Mouse (Mus musculus) gastrocnemius, adult 2 months (tissue): ENCODE data around the gene Apoc3. TPM values are rescaled to one million over a fixed set of nuclear protein-coding genes. Genes with fewer than 3 reads are reported as not detected.
A peak's percentile ranks its signal among the peaks of the same experiment; 100 is the strongest.

Experiments used
- DNase-seq: peaks from one replicate; pipeline ENCODE4 v3.0.0; 2022
- H3K27ac ChIP-seq: fragments of 200-600 bp; 2 replicates; pipeline ENCODE4 v1.8.1; 2022; ENCODE audit warnings: mild to moderate bottlenecking
- H3K4me3 ChIP-seq: fragments of 200-600 bp; 2 replicates; pipeline ENCODE4 v1.8.1; 2022; ENCODE audit warnings: mild to moderate bottlenecking, moderate library complexity
- CTCF ChIP-seq: fragments of 200-600 bp; IDR thresholded peaks from 2 replicates; pipeline ENCODE4 v1.8.1; 2022; ENCODE audit warnings: antibody characterized with exemption, mild to moderate bottlenecking, moderate library complexity
- intact Hi-C: fragments of 180-260 bp; cut with DNase I; formaldehyde crosslinking; loops from one replicate; pipeline ENCODE4 v1.15.1; 2025
- long read RNA-seq, 2 experiments: library from polyadenylated mRNA; stranded (forward); transcript quantifications; one replicate each; pipeline ENCODE4 v2.0.0; 2021
- total RNA-seq, 2 experiments: library from RNA; stranded (reverse); gene quantifications; 2 replicates each; pipeline ENCODE4 v1.2.3; 2021

The Apoc3 gene
- total RNA-seq: not detected
- long read RNA-seq, experiment 1: 0 reads
- long read RNA-seq, experiment 2: 0 reads

DNA sequence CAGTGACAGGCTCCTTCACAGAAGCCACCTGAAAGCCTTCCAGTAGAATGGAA is at the start of gene Apoc3:
Gene Apoc3, minus strand, starts transcription at position 41 of the 53 bp plus-strand sequence.
- Histone ChIP-seq H3K4me3 (no peak within 1 kb of the TSS), H3K27ac (no peak within 1 kb of the TSS)
- intact Hi-C loops: no loop called here
- DNase-seq: no peak
- TF ChIP-seq CTCF: no peak

DNA sequence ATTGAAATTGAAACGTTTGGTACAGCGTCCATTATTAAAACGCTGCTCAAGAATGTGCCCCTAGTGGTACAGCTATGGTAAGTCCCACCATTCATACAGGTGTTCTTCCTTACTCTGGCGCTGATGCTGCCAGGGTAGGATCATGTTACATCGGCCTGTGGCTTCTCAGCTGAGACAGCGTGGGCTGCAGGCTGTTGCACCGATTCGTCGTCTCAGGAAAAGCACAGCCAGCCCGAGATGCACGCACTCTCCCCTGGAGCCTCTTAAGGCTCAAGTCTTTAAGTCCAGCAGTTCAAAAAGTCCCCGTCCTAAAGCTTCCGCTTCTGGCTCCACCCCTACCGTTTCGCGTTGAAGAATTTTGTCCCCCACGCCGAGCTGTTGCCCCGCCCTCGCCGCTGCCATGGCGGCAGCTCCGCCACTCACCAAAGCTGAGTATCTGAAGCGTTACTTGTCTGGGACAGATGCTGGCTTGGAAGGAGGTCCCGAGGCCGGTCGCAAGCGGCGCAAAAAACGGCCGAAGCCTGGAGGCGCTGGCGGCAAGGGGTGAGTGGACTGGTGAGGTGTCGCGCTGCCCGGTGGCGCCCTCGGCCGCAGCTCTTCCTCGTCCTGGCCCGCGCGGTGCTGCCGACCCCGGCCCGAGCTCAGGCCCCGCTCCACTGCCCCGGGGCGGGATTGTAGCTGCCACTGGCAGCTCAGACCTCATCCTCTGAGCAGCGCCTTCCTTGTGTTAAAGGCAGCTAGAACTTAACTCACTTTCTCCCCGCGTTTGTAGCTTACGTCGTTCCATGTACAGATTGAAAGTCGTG is 47.4 kb upstream of the Apoc3 start, which contains the start of gene Bud13:
Gene Bud13, plus strand, starts transcription at position 378 of the 806 bp plus-strand sequence.
- intact Hi-C loops: no loop called here
- H3K4me3 ChIP-seq: peak within 1 kb of the TSS; percentile 88
- DNase-seq: peak; percentile 94
- H3K27ac ChIP-seq: peak within 1 kb of the TSS; percentile 89
- peak; percentile 56 for TF ChIP-seq CTCF

DNA sequence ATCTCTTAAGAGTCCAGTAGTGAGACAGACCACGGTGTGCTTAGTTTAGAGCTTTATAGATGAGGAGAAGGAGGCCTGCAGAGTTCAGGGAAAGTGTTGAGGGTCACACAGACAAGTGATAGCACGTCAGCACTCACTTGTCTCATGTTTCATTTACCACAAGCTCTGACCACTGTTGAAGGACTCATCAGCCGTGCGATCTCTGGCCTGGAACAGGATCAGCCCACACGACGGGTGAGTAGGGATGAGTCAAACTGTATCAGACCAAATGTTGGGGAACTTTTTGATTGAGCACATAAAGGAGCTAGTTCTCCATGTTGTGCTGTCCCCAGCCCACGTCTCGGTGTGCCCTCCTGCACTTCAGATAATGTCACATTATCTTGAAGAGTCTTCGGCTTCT is 39.1 kb upstream of the Apoc3 start:
- peak overlapping the region; percentile 99; the same call in 1 of the 2 replicates for H3K4me3 ChIP-seq
- DNase-seq: no peak
- no peak for TF ChIP-seq CTCF
- intact Hi-C loops: no loop called here
- H3K27ac ChIP-seq: no peak overlapping the region

DNA sequence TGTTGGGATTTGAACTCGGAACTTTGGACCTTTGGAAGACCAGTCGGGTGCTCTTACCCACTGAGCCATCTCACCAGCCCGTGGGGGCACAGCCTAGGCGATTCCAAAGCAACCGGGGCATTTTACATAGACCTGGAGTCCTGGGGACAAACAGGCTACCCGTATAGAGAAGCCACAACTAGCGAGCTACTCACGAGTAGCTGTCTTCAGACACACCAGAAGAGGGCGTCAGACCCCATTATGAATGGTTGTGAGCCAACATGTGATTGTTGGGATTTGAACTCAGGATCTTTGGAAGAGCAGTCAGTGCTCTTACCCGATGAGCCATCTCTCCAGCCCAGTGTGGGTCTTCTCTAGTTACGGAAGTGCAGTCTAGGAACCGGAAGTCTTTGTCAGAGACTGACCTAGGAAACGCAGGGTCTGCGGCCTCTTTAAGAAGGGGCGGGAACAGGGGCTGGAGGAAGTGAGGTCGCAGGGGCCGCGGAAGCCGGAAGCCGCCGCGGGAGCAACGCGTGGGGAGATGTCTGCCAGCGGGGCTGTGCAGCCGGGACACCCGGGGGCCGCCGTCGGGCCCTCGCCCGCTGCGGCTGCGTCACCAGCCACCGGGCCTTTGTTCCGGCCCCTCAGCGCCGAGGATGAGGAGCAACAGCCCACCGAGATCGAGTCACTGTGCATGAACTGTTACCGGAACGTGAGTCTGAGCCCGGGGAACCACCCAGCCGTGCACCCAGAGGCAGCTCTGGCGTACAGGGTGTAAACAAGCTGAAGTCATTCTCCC is 37.4 kb upstream of the Apoc3 start, which contains the start of gene Zpr1:
Gene Zpr1, plus strand, starts transcription at position 388 of the 778 bp plus-strand sequence.
- intact Hi-C loops: no loop called here
- Histone ChIP-seq H3K4me3 (peak within 1 kb of the TSS; percentile 99), H3K27ac (peak within 1 kb of the TSS; percentile 88)
- peak; percentile 92 for DNase-seq
- TF ChIP-seq CTCF: peak; percentile 45

DNA sequence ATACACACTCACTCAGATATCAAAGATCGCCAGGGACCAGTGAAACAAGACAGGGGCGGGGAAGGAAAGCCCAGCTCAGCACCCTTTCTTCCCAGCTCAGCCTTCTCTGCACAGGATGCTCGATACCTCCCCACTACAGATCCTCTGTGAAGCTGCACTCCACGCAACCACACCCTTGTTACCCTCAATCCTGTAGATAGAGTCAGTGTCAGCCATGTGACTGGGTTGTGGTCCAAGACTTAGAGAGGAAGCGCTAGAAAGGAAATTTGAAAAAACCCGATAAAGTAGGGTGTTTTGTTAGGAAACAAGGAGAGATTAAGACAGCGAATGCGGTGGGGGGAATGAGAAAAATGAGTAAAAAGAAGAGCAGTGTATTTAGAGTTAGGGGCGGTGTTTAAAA is 36.6 kb upstream of the Apoc3 start:
- no peak for TF ChIP-seq CTCF
- no peak overlapping the region for H3K27ac ChIP-seq
- no peak for DNase-seq
- H3K4me3 ChIP-seq: no peak overlapping the region
- intact Hi-C loops: no loop called here

DNA sequence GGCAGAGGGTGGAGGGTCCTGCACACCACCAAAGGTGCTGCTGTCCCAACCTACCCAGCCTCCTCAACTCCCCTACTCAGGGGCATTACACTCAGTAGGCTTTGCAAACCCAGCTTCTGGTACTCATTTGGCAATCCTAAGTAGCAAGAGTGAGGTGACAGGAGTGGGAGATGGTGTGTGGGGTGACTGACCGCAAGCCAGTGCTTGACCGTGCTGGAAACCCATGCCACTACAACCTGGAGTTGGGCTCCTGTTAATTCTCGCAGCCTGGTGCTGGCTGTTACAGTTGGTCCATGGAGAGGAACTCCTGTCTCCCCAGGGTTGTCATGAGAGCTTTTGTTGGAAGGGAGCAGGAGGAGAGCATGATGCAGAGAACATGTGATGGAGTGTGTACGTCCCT is 35.3 kb upstream of the Apoc3 start:
- no peak for TF ChIP-seq CTCF
- intact Hi-C loops: no loop called here
- Histone ChIP-seq H3K27ac (no peak overlapping the region), H3K4me3 (no peak overlapping the region)
- no peak for DNase-seq

DNA sequence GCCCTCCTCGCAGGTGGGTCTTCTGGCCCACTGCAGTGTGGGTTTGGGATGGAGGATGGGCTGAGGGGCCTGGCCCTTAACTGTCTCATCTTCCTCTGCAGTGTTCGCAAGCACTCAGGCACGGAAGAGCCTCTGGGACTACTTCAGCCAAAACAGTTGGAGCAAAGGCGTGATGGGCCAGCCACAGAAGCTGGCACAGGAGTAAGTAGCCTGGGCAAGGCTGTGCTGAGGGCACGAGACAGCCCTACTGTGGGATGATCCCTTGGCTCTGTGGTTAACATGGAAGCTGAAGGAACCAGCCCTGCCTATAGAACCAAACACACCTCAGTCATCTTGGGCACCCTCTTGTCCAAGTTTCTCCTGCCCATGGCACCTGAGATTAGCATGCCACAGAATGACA is 33.7 kb upstream of the Apoc3 start:
- no peak for TF ChIP-seq CTCF
- intact Hi-C loops: no loop called here
- H3K27ac ChIP-seq: no peak overlapping the region
- H3K4me3 ChIP-seq: no peak overlapping the region
- DNase-seq: no peak

DNA sequence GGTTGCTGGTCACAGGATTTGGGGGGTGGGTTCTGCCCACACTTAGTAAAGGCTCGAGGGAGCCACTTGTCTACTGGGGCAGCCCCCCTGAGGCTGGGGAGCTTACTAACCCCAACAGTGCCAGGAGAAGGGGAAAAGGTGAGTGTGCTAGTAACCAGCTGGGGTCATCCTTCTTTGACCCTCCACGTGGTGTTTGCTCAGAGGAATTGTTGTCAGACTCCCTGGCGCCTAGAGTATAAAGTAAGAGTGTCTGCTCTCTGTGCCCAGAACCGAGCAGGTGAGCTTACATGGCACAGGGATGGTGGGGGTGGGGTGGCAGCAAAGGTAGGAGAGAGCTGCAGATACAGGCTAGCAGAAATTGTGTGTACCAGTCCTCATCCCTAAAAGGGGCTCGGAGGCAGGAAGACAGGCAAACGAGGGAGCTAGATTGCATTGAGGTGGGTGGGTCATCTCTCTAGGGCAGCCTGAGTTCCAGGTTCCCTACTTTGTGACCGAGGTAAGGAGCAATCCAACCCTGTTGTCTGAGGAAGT is 33.0 kb upstream of the Apoc3 start, which contains the start of gene Apoa5:
Gene Apoa5, plus strand, starts transcription at position 291 of the 531 bp plus-strand sequence.
- no peak for TF ChIP-seq CTCF
- intact Hi-C loops: no loop called here
- H3K4me3 ChIP-seq: no peak within 1 kb of the TSS
- no peak within 1 kb of the TSS for H3K27ac ChIP-seq
- DNase-seq: no peak

DNA sequence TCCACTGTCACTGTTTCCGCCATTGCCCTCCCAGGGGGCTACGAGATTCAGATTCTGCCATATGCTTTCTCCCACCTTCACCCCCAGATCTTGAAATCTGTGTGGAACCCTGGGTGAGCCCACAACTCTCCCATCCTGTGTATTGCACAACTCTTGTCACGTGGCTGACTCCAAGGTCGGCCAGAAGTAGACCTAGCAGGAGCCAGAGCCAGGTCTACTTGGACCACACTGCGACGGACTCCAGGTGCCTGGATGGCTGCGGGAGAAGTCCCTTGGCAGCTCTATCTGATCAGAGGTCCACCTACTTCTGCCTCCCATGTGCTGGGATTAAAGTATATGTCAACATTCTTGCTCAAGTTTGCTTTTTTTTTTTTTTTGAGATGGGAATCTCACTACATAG is 25.7 kb upstream of the Apoc3 start:
- no peak for TF ChIP-seq CTCF
- peak; percentile 38 for DNase-seq
- intact Hi-C loops: no loop called here

DNA sequence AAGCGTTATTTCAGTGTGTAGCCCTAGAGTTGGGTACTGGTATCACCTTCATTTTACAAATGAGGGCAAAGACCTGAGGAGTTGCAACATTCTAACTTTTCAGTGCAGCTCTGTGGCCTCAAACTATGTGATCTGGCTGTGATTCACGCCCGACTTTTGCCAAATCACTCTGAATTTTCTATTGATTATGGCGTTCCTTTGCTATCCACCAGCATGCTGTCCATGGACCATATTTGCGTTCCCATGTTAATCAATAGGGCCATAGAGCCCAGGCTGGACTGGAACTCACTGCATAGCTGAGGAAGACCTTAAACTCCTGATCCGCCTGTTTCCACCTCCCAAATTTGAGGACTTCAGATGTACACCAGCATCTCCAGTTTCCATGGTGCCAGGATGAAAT is 23.7 kb upstream of the Apoc3 start:
- no peak for DNase-seq
- no peak for TF ChIP-seq CTCF
- H3K4me3 ChIP-seq: no peak overlapping the region
- intact Hi-C loops: no loop called here
- H3K27ac ChIP-seq: no peak overlapping the region

More for the DNA sequence above, 25.7 kb upstream of the Apoc3 start:
- Histone ChIP-seq H3K4me3 (no peak overlapping the region), H3K27ac (no peak overlapping the region)

DNA sequence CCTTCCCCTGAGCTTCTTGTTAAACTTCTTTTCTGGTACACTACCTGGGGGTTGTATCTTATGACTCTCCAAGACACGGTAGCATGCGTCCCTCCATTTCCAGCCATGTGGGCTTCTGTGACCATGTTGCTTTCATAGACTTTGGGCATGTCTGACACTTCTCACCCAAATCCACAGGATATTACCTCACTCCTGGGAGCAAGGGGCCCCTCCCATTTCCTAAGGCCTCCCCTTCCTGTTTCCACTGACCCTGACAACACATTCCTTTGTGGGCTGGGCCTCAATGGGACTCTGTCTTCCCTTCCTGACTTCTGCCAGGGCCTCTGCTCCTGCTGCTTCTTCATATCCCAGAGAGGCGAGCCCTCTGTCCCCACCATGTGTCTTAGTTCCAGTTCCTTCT is 22.1 kb upstream of the Apoc3 start:
- Histone ChIP-seq H3K27ac (no peak overlapping the region), H3K4me3 (no peak overlapping the region)
- intact Hi-C loops: no loop called here
- DNase-seq: no peak
- no peak for TF ChIP-seq CTCF

DNA sequence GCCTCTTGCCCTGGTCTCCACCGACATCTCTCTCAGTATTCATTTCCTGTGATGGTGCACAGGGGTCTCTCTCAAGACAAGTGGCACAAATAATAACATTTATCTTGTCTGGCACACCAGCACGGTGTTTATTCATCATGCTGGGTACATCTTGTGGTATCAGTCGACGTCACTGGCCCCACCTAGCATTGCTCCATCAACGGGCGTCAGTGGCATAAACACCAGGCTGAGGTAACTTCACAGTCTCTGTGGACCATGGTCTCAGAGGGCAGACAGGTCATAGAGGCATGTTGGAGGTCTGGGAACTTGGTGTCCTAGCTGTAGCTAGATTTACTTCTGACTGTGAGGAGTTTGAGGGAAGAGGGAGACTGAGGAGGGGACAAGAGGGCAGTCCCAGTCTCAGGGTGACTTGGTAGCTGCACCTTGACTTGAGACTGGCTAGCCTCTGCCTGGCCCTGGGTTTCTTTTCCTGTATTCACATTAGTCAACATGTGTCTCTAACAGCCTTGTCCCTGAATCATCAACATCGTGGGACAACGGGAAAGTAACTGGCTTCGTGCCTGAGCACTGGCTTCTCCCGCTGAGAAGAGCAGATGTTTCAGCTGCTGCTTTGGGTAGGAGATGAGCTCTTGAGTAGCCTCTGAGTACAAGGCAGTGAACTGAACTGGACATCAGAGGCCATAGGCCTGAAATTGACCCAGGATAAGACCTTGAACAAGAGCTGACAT is 21.4 kb upstream of the Apoc3 start:
- no peak for TF ChIP-seq CTCF
- Histone ChIP-seq H3K27ac (no peak overlapping the region), H3K4me3 (no peak overlapping the region)
- DNase-seq: no peak
- intact Hi-C loops: no loop called here

DNA sequence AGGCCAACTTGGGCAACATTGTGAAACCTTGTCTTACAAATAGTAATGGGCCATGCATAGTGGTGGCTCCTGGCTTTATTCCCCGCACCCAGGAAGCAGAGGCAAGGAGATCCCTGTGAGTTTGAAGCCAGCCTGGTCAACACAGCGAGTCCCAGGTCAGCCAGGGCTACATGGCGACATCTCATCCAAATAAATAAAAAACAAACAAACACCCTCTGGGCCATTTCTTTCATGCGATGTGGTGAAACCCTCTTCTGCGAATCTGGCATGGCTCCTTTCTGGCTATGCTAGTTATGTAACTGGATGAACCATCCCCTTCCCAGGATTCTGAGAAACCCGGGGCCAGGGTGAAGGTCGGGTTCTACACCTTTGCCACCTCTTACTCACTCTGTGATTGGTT is 20.7 kb upstream of the Apoc3 start:
- H3K27ac ChIP-seq: no peak overlapping the region
- intact Hi-C loops: no loop called here
- DNase-seq: no peak
- no peak for TF ChIP-seq CTCF
- no peak overlapping the region for H3K4me3 ChIP-seq
